Mouse (Mus musculus) left cerebral cortex, adult 9 months (tissue): Measurements from ENCODE around the gene Prr15l.

ENCODE experiments used
- DNase-seq, 2 experiments: peaks; one replicate each; pipeline ENCODE4 v3.0.0; 2022; ENCODE audit warnings: low spot score in 2 of 2

Gene Prr15l

DNA sequence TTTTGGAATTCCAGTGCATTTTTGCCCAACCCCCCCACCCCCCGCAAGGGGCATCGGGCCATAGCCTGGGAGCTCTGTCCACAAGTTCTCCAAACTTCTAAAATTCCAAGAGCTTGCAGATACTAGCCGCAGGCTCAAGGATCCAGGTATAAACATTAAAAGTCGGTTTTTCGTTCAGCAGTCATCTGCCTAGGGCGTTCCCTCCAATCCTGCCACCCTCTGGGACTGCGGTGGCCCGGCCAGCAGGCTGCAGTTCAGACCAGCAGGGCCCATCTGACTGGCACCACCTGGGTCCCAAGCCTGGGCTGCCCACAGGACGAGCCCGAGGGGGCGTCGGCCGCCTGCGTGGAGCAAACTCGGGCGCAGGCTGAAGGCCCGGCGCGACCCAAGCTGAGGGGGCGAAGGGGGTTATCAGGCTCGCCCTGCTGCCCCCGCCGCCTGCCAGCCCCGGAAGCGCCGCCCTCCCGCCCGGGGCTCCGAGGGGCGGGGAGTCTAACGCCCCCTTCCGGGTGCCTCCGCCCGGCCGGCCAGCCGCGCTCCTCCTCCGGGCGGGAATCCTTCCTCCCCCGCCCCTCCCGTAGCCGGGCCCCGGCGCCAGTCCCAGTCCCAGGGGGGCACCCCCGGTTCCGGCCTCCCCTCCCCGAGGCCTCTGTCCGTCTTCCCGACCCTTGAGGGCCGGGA lies 49.1 kb downstream of the Prr15l start:
- DNase-seq = no peak

DNA sequence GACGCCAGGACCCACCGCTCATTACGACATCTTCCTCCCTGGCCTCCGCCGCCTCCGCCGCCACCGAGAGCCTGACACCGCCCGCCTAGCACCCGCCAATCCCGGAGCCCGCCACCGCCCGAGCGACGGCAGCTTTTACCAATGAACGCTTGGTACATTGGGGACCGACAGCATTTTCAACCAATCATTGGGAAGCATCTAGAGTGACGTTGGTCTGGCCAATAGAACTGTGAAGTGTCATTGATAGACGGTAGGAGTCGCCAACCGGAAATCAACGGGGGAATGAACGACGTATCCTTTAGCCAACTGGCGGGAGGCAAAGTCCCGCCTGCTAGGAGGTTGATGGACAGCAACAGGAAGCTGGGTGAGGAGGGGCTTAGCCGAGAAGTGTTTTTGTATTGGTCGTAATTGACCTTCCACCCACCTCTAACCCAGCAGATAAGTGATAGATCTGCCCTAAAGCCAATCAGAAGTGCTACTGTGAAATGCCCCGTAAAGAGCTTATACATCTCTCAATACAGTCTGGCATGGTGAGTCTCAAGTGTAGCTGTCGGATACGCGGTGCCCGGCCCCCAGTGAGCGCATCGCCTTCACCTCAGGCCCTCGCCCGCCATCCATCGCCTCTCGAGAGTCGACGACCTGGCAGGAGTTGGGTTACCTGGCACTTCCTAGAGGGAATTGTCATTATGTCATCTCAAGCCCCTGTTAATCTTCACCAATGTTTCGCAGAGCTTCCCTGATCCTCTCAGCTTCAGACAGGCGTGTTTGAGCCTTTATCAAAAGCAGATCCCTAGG lies 49.9 kb downstream of the Prr15l start:
- peak; percentile 100 for DNase-seq

DNA sequence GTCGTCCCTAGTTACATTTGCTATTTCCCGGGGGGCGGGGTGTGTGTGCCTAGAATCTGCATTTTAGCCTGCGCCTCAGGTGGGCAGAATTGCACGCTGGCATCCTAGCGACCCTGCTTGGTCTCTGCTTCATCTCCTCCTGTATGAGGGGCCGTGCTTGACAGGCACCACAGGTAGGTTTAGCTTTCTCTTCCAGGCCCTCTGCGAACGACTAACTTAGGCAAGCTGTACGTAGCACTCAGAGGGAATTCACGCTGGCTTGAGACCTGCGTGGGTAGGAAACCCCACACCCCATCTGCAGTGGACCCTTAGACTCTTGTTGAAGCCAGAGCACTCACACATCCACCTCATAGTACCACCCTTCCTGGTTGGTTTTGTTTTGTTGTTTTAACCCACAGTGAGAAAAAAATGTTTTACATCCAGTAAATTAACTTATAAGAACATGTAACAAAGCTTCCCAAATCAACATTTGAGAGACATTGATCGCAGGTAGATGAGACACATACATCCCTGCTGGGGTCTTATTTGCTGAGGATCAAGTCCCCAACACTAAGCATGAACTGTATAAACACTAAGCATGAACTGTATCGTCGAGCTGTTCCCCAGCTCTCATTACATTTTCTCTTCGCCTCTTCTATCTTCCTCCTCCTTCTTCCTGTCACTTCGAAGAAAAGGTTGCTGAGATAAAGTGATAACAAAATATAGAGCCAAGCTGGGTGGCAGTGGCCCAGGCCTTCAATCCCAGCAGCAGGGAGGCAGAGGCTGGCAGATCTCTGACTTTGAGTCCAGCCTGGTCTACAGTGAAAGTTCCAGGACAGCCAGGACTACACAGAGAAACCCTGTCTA lies 50.7 kb downstream of the Prr15l start:
- DNase-seq = peak in 1 of 2 experiments; percentile 34

DNA sequence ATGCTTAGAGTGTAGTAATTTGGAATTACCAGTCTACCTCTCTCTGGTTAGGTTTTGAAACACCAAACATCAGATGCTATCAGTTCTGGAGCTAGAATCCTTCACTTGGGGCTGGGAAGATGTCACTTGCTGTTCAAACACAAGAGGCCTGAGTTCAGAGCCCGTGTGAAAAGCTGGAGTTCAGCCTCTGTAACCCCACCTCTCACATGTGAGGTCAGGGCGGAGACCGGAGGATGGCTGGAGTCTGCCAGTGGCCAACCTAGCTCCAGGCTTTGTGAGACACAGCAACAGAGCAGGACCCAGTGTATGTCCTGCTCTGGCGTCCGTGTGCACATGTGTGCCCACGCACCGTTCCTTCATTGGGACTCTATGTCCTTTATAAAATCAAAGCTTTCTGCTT lies 51.4 kb downstream of the Prr15l start:
- DNase-seq = no peak

DNA sequence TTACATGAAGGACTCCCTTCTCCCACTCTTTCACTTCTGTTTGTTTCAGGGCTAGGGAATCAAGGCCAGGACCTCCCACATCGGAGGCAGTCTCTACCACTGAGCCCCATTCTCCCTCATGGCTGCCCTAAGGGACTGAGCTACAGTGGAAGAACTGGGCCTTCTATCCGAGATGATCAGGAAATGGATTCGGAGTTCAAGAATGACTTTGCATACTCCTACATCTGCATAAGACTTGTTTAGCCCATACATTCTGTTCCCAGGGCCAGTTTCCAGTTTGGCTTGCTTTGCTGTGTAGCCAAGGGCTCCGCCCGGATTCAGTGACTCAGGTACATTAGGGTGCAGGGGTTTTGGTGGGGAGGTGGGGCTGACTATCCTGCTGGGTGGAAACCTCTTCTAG lies 52.1 kb downstream of the Prr15l start:
- DNase-seq = no peak

DNA sequence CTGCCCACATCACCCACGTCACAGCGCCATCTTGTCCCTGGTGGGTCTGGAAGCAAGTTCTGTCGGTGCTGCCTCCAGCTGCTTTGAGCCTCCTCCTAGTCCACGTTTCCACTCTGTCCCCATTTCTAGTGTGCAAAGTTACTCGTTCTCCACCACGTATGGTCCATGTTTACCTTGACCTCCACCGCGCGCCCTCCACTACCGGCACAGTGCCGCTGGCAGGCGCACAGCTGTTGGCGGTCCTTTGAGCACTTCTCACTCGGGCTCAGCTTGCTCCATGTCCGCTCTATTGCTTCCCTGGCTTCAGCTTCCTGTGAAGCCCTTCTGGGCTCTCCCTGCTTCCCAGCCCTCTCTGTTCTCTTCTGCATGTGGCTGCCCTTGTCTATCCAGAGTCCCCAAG lies 53.6 kb downstream of the Prr15l start:
- no peak for DNase-seq

DNA sequence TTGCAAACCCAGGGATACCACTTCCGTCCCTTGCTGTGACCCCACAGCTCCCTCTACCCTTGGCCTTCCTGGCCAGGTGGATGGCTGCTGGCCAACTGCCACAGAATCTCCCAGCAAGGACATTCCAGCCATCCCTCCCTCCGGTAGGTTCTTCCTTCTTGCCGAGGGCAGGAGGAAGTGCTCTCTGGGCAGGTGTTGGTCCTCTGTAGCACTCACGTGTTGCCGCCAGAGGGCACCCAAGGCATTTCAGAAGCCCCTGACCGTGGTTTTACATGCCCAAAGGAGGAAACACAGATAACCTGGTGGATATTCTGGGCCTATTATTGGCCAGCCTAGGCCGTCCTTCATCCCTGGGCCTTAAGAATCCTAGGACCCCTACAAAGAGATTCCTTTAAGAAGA lies 54.5 kb downstream of the Prr15l start:
- DNase-seq = peak in 1 of 2 experiments; percentile 83

DNA sequence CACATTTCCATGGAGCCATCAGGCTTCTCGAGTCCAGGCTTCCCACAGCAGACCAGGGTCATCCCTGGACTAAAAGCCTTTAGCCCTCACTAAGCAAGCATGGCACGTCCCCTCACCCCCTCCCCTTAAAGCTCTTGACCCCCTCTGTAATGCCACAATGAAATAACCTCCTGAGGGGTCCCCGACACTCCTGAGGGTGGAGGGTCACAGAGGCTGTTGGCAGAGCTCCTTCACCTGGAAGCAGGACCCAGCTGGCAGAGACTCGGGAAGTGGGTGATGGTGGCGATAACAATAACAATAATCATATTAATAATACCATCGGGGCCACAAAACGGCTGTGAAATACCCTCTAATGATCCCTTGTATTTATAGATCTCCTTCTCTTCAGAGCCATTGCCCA lies 55.0 kb downstream of the Prr15l start, which contains the start of gene Sp2:
Gene Sp2 (minus strand): TSS at position 101 of the 400 bp plus-strand sequence.
- DNase-seq = no peak

DNA sequence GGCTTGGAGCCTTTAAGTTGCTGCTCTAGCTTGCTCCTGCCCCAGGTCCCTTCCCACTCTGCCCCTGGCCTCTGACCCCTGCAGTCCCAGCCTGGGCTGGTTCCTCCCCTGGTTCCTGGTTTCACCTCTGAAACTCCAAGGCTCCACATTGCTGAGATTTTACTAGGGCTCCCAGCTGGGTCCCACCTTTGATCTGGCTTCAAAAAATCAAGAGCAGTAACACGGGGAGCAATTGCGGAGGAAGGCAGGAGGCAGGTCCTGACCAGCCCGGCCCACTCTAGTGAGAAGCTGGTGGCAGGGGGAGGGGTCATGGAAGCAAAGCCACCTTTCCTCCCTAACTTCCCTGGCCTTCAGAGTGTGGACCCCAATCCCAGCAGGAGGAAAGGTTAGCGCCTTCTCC lies 57.0 kb downstream of the Prr15l start:
- no peak for DNase-seq

DNA sequence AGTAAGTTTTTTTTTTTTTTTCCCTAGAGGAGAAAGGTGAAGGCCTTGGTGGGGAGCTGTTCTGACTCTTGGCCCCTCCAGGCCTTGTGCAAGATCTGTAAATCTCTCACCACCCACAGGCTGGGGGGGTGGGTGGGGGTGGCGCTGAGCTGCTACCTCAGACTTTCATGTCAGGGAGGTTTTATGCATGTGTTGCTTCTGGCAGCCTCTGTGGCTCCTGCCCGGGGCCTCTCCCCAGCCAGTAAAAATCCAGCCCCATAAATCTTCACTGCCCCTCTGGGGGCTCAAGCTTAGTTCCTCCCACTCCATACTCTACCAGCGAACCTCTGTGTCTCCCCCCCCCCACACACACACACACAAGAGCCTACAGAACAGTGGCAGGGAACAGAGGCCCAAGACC lies 58.6 kb downstream of the Prr15l start:
- no peak for DNase-seq
